Mouse (Mus musculus): Measurements from ENCODE around the gene Cyp2d10.
"Not testable (repeated sequence)": the region's sequence is repeated elsewhere in the genome, so short reads cannot be mapped to it uniquely, and the experiment has no call there.

Gene Cyp2d10

GRCm38 (mm10) chr15:82406981-82407380 lies at the start of gene Cyp2d10:
TSS of gene Cyp2d10 (minus strand) at chr15:82407195.
- no peak for DNase-seq (ENCODE audit: inconsistent age in 2 of 2, low spot score in 1 of 2)

GRCm38 (mm10) chr15:82456086-82456790 lies 49.2 kb upstream of the Cyp2d10 start:
- not testable (repeated sequence) for DNase-seq (ENCODE audit: inconsistent age in 2 of 2, low spot score in 1 of 2)

GRCm38 (mm10) chr15:82453501-82453900 lies 46.5 kb upstream of the Cyp2d10 start:
- DNase-seq (ENCODE audit: inconsistent age in 2 of 2, low spot score in 1 of 2) = not testable (repeated sequence)

- not testable (repeated sequence) for DNase-seq (ENCODE audit: inconsistent age in 2 of 2, low spot score in 1 of 2)
These were observed 45.1 kb upstream of the Cyp2d10 start for GRCm38 (mm10) chr15:82452133-82452532.

GRCm38 (mm10) chr15:82450045-82450444 lies 43.0 kb upstream of the Cyp2d10 start:
- DNase-seq (ENCODE audit: inconsistent age in 2 of 2, low spot score in 1 of 2) = not testable (repeated sequence)

GRCm38 (mm10) chr15:82445196-82445595 lies 38.2 kb upstream of the Cyp2d10 start:
- no peak for DNase-seq (ENCODE audit: inconsistent age in 2 of 2, low spot score in 1 of 2)

- DNase-seq (ENCODE audit: inconsistent age in 2 of 2, low spot score in 1 of 2) = no peak
These were observed 36.7 kb upstream of the Cyp2d10 start for GRCm38 (mm10) chr15:82443658-82444057.

GRCm38 (mm10) chr15:82437975-82438617 lies 31.1 kb upstream of the Cyp2d10 start:
- DNase-seq (ENCODE audit: inconsistent age in 2 of 2, low spot score in 1 of 2) = no peak

- DNase-seq (ENCODE audit: inconsistent age in 2 of 2, low spot score in 1 of 2) = no peak
These were observed 28.6 kb upstream of the Cyp2d10 start for GRCm38 (mm10) chr15:82435606-82436005.

- no peak for DNase-seq (ENCODE audit: inconsistent age in 2 of 2, low spot score in 1 of 2)
These were observed 28.0 kb upstream of the Cyp2d10 start for GRCm38 (mm10) chr15:82435011-82435410.

- DNase-seq (ENCODE audit: inconsistent age in 2 of 2, low spot score in 1 of 2) = peak in 1 of 2 experiments; percentile 58
These were observed 27.5 kb upstream of the Cyp2d10 start for GRCm38 (mm10) chr15:82434541-82434940.

- DNase-seq (ENCODE audit: inconsistent age in 2 of 2, low spot score in 1 of 2) = no peak
These were observed 26.6 kb upstream of the Cyp2d10 start for GRCm38 (mm10) chr15:82433621-82434020.

- no peak for DNase-seq (ENCODE audit: inconsistent age in 2 of 2, low spot score in 1 of 2)
These were observed 26.1 kb upstream of the Cyp2d10 start, which contains the start of gene Cyp2d9 for GRCm38 (mm10) chr15:82433137-82433536. TSS of gene Cyp2d9 (plus strand) at chr15:82433437.

GRCm38 (mm10) chr15:82423471-82423870 lies 16.5 kb upstream of the Cyp2d10 start:
- DNase-seq (ENCODE audit: inconsistent age in 2 of 2, low spot score in 1 of 2) = no peak

GRCm38 (mm10) chr15:82422935-82423334 lies 15.9 kb upstream of the Cyp2d10 start:
- DNase-seq (ENCODE audit: inconsistent age in 2 of 2, low spot score in 1 of 2) = no peak

- no peak for DNase-seq (ENCODE audit: inconsistent age in 2 of 2, low spot score in 1 of 2)
These were observed 11.6 kb upstream of the Cyp2d10 start for GRCm38 (mm10) chr15:82418616-82419015.

- DNase-seq (ENCODE audit: inconsistent age in 2 of 2, low spot score in 1 of 2) = peak; percentile 89 to 96
These were observed 10.1 kb upstream of the Cyp2d10 start for GRCm38 (mm10) chr15:82416797-82417789.

- no peak for DNase-seq (ENCODE audit: inconsistent age in 2 of 2, low spot score in 1 of 2)
These were observed 541 bp upstream of the Cyp2d10 start for GRCm38 (mm10) chr15:82407536-82407935.

GRCm38 (mm10) chr15:82404163-82404562 lies 2.8 kb downstream of the Cyp2d10 start:
- DNase-seq (ENCODE audit: inconsistent age in 2 of 2, low spot score in 1 of 2) = no peak

GRCm38 (mm10) chr15:82403606-82404005 lies 3.4 kb downstream of the Cyp2d10 start:
- no peak for DNase-seq (ENCODE audit: inconsistent age in 2 of 2, low spot score in 1 of 2)

GRCm38 (mm10) chr15:82402741-82403140 lies 4.3 kb downstream of the Cyp2d10 start:
- DNase-seq (ENCODE audit: inconsistent age in 2 of 2, low spot score in 1 of 2) = no peak
